Mouse (Mus musculus) urinary bladder, postnatal 36 days (tissue): ENCODE results near the gene Kdm1a.

Experiments
- DNase-seq, 2 experiments: peaks; one replicate each; pipeline ENCODE4 v3.0.0; 2022; ENCODE audit warnings: low spot score in 2 of 2, mixed read lengths in 1 of 2

Kdm1a gene

GRCm38 (mm10) chr4:136602018-136602554 lies 437 bp downstream of the Kdm1a start:
- peak; percentile 28 to 52 for DNase-seq

DNA sequence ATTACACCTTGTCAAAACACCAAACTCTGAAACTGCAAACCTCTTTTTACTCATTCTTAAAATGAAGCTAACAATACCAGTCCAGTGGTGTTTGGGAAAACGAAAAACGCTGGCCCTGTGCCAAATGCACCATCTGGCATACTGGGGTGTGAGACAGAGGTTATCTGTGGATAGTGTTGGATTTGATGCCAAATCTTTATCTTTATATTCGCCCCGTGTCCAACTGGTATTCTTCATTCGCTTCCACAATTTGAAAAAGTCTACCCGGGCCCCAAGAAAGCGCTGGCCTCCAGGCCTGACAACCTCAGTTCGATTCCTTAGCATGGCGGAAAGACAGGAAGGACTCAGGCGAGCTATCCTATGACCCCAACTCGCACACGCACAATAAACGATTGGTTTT lies 1.0 kb downstream of the Kdm1a start:
- peak in 1 of 2 experiments; percentile 51 for DNase-seq

GRCm38 (mm10) chr4:136600536-136600935 lies 2.0 kb downstream of the Kdm1a start:
- no peak for DNase-seq

GRCm38 (mm10) chr4:136599869-136600268 lies 2.7 kb downstream of the Kdm1a start:
- no peak for DNase-seq

- no peak for DNase-seq
These were observed 4.2 kb downstream of the Kdm1a start for GRCm38 (mm10) chr4:136598268-136598876.

DNA sequence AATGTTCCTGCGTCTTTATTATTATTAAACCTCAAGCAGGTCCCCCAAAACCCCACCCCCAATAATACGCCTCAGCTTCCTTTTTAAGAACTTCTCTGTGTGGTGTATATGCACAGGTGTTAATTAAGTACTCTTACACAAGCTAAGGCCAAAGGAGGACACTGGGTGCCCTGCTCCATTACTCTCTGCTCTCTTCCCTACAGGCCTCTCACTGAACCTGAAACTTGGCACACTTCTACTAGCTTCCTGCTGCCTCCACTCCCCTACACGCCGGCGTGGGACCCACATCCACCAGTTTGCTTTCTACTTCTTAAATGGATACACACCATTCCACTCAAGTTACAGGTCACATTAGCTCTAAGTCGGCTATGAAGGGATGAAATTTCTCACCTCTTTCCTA lies 7.3 kb downstream of the Kdm1a start:
- no peak for DNase-seq

- DNase-seq, result no peak
These were observed 8.5 kb downstream of the Kdm1a start for GRCm38 (mm10) chr4:136594006-136594405.

DNA sequence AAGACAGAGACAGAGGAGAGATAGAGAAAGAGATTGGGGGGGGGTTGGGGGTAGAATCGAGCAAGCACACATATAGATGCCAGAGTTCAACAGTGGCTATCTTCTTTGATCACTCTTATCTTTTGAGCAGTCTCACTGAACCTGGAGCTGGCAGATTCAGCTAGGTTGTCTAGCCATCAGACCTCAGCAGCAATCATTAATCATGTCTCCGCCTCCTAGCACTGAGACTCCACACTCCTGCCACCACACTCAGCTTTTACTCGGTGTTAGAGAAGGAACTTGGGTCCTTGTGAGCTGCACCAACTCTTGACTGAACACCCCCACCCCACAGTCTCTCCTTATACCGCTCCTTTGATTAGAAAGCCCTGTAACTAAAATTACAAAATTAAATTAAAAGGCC lies 10.4 kb downstream of the Kdm1a start:
- DNase-seq, result no peak

- no peak for DNase-seq
These were observed 14.5 kb downstream of the Kdm1a start for GRCm38 (mm10) chr4:136588003-136588402.

DNA sequence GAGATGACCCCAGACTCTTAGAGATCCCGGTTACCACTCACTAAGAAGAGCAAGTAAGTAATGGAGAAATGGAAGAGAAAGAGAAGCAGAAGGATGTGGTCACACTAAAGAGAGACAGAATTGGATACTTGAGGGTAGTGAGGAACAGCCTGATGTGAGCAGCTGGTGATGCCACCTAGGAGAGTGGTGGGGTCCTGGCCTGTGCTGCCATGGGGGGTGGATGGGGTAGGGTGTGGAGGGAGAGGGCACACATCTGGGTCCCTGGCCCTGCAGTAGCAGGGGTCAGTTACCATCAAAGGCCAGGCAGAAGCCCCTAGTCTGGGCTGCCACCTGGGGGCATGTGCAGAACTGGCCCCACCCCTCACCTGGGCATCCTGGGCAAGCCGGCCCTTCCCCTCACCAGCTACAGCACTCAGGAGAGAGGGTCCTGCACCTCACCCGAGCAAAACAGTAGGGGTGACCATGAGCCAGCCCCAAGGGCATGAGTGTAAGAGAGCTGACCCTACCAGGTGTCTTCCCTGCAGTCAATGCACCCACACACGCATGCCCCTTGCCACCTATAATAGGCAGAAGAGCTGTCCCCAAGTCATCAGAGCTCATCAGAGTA lies 15.2 kb downstream of the Kdm1a start:
- DNase-seq, result no peak

DNA sequence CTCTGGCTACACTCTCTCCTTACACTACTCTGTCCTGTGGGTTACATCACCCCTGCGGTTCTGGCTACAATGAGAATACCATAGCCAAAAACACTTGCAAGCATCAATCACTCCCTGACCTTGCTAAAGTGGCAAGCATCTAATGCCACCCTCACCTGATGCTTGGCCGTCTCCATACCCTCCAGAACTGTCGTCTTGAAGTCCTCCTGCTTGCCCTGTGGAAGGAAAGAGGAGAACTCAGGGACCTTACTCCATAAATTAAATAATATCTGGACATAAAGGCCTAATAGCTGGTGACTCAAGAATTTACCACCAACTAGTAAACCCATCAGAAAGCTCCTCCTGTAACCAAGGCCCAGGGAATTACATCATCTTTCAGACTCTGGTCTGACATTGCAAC lies 20.6 kb downstream of the Kdm1a start:
- no peak for DNase-seq

DNA sequence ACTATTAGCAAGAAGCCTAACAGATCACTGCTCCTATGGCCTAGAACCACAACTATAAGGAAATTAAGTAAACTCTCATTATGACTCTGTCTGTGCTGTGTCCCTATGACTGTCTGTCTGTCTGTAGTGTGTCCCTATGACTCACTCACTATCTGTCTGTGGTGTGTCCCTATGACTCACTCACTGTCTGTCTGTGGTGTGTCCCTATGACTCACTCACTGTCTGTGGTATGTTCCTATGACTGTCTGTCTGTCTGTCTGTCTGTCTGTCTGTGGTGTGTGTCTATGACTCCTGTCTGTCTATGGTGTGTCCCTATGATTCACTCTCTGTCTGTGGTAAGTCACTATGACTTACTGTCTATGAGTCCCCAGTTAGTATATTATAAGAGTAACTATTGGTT lies 32.5 kb downstream of the Kdm1a start:
- DNase-seq, result no peak

- DNase-seq, result no peak
These were observed 33.9 kb downstream of the Kdm1a start for GRCm38 (mm10) chr4:136568629-136569028.

DNA sequence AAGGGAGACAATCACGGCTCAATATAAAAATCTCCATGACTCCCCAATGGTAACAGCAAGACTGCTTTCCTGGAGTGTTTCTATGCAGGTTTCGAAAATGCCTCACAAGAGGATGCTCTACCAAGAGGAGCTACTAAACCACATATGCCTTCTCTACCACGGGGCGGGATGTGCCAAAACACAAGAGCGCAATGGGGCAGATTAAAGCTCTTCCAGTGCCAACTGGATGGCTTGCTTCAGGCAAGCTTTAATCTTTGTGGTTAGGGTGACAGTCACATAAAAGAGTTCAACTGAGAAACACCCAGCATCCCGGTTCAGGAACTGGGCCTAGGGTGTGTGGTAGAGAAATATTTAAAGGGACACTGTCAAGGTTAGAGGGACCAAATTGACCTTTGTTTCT lies 39.8 kb downstream of the Kdm1a start:
- DNase-seq, result no peak

DNA sequence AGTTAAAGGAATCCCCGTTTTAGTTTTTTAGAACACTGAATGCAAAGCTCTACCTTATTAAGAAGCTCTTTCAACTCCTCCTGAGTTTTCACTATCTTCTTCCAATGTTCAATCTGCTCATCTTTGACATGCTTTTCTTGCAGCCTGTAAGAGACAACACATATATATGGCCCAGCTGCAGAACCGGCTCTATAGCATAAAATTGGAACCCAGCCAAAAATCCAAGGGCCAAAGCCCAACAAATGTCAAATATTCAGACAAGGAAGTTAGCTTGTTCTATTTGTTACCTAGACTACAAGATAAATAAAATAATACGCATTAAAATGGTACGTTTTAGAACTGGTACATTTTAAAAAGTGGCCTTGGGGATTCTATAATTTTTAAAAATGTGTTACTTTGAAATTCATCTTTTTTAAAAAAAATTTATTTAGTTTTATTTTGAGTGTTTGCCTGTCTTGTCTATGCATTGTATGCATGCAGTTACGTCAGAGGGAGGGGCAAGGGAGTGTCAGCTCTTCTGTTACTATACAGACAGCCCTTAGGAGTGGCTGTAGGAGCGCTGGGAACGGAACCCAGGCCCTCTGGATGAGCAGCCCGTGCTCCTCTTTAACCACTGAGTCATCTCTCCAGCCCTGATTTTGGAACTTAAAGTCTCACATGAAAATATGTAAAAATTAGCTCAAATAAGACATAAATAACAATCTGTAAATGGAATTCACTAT lies 42.1 kb downstream of the Kdm1a start:
- DNase-seq, result no peak

DNA sequence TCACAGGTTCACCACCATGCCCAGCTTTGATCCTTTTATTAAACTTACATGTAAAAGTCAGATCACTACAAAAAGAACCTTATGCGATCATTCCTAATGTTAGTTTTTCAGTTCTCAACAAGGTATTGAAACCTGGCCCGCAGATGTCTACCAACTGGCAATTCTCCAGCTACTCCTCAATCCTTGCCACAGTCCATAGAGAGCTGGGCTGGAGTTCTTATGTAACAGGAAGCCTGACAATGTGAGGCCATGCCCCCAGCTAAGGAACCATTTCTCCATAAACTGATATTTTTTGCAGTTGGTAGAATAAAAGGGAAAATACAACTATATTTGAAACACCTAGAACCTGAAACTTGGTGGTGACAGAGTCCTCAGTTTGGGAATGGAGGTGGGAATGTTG lies 42.8 kb downstream of the Kdm1a start:
- DNase-seq, result no peak

DNA sequence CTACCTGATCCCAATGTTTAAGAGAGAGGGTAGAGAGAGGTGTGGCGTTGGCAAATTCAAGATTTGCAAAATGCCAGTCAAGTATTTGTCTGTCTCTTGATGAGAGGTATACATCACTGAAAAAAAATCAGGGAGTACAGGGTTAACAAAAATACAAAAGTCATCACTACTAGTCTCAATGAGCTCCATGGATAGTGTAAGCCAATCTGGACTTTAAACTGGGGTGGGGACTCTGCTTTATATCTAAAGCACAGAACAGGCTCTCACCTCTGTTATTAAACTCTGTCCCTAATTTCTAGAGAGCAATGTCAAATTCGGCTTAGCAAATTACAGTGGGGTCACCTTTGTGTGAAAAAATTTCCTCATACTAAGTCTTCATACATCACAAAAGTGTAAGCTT lies 44.9 kb downstream of the Kdm1a start:
- DNase-seq, result no peak

- DNase-seq, result no peak
These were observed 49.4 kb downstream of the Kdm1a start for GRCm38 (mm10) chr4:136553108-136553507.

DNA sequence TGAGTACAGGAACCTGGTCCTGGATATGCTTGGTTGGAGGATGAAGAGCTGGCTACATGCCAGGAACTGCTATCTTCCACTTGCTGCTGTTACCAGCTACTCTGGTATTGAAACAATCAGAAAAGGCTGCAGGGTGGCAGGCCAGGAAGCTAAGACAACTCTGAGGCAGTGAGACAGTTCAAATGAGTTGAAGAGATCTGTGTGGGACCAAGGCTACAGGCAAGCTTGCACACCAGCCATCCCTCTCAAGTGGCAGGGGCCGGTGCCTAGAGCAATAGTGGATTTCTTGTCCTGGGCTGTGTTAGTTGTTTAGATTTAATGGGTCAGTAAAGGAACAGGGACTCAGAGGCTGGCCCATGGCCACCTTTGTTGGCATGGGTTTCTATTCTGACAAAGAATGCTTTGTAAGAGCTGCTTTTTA lies 54.1 kb downstream of the Kdm1a start:
- no peak for DNase-seq

DNA sequence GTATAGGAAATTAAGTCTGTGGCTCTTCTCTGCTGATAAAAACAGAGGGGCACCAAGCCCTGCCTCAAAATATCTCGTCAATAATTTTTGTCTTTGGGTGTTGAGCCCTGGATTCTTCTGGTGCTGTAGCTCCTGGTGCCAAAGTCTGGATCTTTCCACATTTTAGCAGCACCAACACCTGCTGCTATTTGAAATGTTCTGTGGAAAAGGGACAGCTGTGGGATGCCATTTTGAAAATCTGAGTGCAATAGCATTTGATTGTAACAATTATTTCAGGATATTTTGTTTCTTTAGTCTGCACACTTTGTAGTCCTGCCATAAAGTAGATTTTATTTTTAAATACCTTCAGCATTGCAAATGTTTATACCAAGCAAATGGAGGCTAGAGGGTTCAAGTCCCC lies 54.8 kb downstream of the Kdm1a start:
- DNase-seq, result no peak

- no peak for DNase-seq
These were observed 56.1 kb downstream of the Kdm1a start for GRCm38 (mm10) chr4:136546279-136547045.

- DNase-seq, result no peak
These were observed 57.4 kb downstream of the Kdm1a start for GRCm38 (mm10) chr4:136545151-136545550.
